ENCODE assay signal across 23 mouse cellular contexts in genomic region chr1:181776541-181776940, GRCm38 (mm10).
DNase-seq lines count a peak whose midpoint lies in the region; ATAC-seq and TF ChIP-seq lines count a peak whose summit lies in the region.
"Had no signal": no experiment of that assay in that cellular context is flagged by ENCODE, and none has a peak within 500 bp of the region (broad histone marks: within the 10 kb centered on the region; RNA-seq: fewer than 3 reads in every experiment).

No protein-coding gene starts in this region.

- H3K4me2 ChIP-seq in kidney, embryonic 15.5 days: no peak overlapping the region
- H3K4me2 ChIP-seq: embryonic facial prominence, embryonic 12.5 days; embryonic facial prominence, embryonic 15.5 days; heart, embryonic 11.5 days; hindbrain, embryonic 12.5 days; hindbrain, embryonic 15.5 days had no signal

- 61% methylated on average over 1 of the region's 1 CpGs for WGBS in kidney, embryonic 15.5 days

- H3K4me1 ChIP-seq in ES-E14 (ENCODE audit: control insufficient read depth in 2 of 2, insufficient read depth in 2 of 2, low read length in 2 of 2, poor library complexity in 1 of 2): no peaks in the 10 kb centered on the region
- H3K4me1 ChIP-seq in kidney, embryonic 15.5 days: no peaks in the 10 kb centered on the region
- H3K4me1 ChIP-seq: embryonic facial prominence, embryonic 12.5 days; embryonic facial prominence, embryonic 15.5 days; hindbrain, embryonic 12.5 days; hindbrain, embryonic 15.5 days had no signal

- no peaks in the 10 kb centered on the region for H3K9me3 ChIP-seq in ES-E14 (ENCODE audit: control insufficient read depth, insufficient read depth, low read depth, low read length)
- H3K9me3 ChIP-seq in kidney, embryonic 15.5 days (replicated peaks): no peaks in the 10 kb centered on the region
- H3K9me3 ChIP-seq: embryonic facial prominence, embryonic 12.5 days; embryonic facial prominence, embryonic 15.5 days; hindbrain, embryonic 12.5 days had no signal

- no peak for ATAC-seq in kidney, embryonic 15.5 days (replicated peaks; ENCODE audit: low FRiP score)
- ATAC-seq: CD4-positive, CD25-positive, alpha-beta regulatory T cell, adult 4 months; forebrain, embryonic 14.5 days; forebrain, postnatal 0 days; intestine, postnatal 0 days had no signal

- no peaks in the 10 kb centered on the region for H3K36me3 ChIP-seq in ES-E14 (ENCODE audit: control insufficient read depth, insufficient read depth, low read length, poor library complexity, severe bottlenecking)
- H3K36me3 ChIP-seq in kidney, embryonic 15.5 days: no peaks in the 10 kb centered on the region
- H3K36me3 ChIP-seq: embryonic facial prominence, embryonic 12.5 days; embryonic facial prominence, embryonic 15.5 days; G1E; hindbrain, embryonic 12.5 days; hindbrain, embryonic 15.5 days had no signal

- no peak overlapping the region for H3K9ac ChIP-seq in ES-E14 (ENCODE audit: insufficient read depth, low read depth, low read length, poor library complexity, severe bottlenecking)
- H3K9ac ChIP-seq in kidney, embryonic 15.5 days: no peak overlapping the region
- H3K9ac ChIP-seq: embryonic facial prominence, embryonic 12.5 days; embryonic facial prominence, embryonic 15.5 days; forebrain, postnatal 0 days; hindbrain, embryonic 12.5 days; hindbrain, embryonic 15.5 days had no signal

- H3K27ac ChIP-seq in ES-E14 (ENCODE audit: insufficient read depth, low read depth, low read length, poor library complexity, severe bottlenecking): no peak overlapping the region
- no peak overlapping the region for H3K27ac ChIP-seq in kidney, embryonic 15.5 days
- H3K27ac ChIP-seq: embryonic facial prominence, embryonic 12.5 days; embryonic facial prominence, embryonic 15.5 days; hindbrain, embryonic 12.5 days; hindbrain, embryonic 15.5 days had no signal

- no peak overlapping the region for H3K4me3 ChIP-seq in ES-E14 (ENCODE audit: insufficient read depth in 1 of 2, low read depth in 1 of 2, low read length in 2 of 2, poor library complexity in 1 of 2, severe bottlenecking in 1 of 2)
- H3K4me3 ChIP-seq in kidney, embryonic 15.5 days (replicated peaks): no peak overlapping the region
- H3K4me3 ChIP-seq: embryonic facial prominence, embryonic 12.5 days; embryonic facial prominence, embryonic 15.5 days; hindbrain, embryonic 12.5 days; hindbrain, embryonic 15.5 days had no signal

- DNase-seq in ES-E14 (ENCODE audit: low read depth, low spot score) (no peak), R1 (ENCODE audit: low read depth, low spot score) (peak; percentile 76)
- peak; percentile 5 for DNase-seq in c-Kit-negative CD71-positive TER-119-positive erythroid progenitor cells, embryonic 14.5 days (ENCODE audit: low read depth, low spot score)
- DNase-seq in frontal cortex, postnatal 25 days (ENCODE audit: low spot score in 2 of 2): no peak
- DNase-seq in testis, postnatal 14 days (ENCODE audit: low spot score): no peak
- DNase-seq: adrenal gland, adult 8-10 months; adrenal gland, postnatal 25 days; cerebellum, adult 11 months; cerebellum, adult 2 months; cerebellum, adult 9-11 months; cerebellum, postnatal 25 days; forebrain, postnatal 0 days; gastrocnemius, postnatal 25 days had no signal

- no peaks in the 10 kb centered on the region for H3K27me3 ChIP-seq in kidney, embryonic 15.5 days
- H3K27me3 ChIP-seq: embryonic facial prominence, embryonic 12.5 days; embryonic facial prominence, embryonic 15.5 days; hindbrain, embryonic 12.5 days; hindbrain, embryonic 15.5 days had no signal

- in situ Hi-C loops in ES-E14 (cut with MboI; ENCODE audit: low sequenced_read_pairs in 2 of 2, unreplicated experiment in 2 of 2): no loop called here

TF ChIP-seq in ES-E14, 5 proteins besides CTCF, POLR2A, EP300 and RAD21:
- TF ChIP-seq MAFK (IDR thresholded peaks at IDR 0.05; ENCODE audit: insufficient read depth, low read depth, low read length): peak; percentile 63; the same call in 1 of the 2 replicates
- TF ChIP-seq ZC3H11A (IDR thresholded peaks at IDR 0.05; ENCODE audit: borderline replicate concordance, low read depth, low read length): no peak
- TF ChIP-seq ZNF384 (IDR thresholded peaks at IDR 0.05; ENCODE audit: low read depth, low read length): no peak
- no peak for TF ChIP-seq HCFC1 (IDR thresholded peaks at IDR 0.05; ENCODE audit: borderline replicate concordance, insufficient read depth, low read length)
- TF ChIP-seq CHD2 (IDR thresholded peaks at IDR 0.05; ENCODE audit: low read depth, low read length): no peak

Comparison
In these comparisons a context has a peak if more than half of its experiments do, and no peak if none do; other contexts are left out.
1. DNase-seq: peak in R1 (single experiment) and c-Kit-negative CD71-positive TER-119-positive erythroid progenitor cells, embryonic 14.5 days (single experiment); none in ES-E14 (single experiment), frontal cortex, postnatal 25 days (0 of 2) and testis, postnatal 14 days (single experiment).